Comparison of ENCODE assay signal across 8 mouse cellular contexts in the genomic region with DNA sequence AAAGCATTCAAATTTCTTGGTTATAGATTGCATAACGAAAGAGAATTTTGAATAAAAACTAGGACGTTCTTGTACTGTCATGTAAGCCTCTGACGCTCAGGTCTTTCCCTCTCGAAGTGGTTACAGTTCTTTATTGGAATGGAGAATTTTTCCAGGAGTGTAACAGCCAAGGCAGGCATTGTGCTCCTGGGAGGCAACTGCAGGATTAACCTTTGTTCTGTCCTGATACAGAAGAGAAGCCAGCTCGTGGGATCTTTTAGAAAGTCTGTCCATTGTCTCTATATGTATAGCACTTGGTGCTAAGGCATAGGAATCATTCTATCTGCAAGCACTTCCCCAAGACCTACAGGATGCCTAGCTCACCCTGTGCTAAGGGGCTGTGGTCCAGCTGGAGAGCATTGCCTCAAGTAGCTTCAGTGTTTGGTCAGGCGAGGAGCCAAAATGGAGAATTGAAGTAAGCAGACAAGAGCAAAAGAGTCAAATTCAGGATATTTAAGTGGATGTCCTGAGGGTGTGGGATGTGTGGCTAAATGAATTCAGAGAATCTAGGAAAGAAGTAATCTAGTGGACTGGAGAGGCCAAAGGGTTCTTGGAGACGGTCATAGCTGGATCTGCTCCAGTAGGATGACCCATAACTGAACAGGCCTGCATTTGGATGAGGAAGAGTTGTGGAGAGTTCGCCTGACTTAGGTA.
DNase-seq lines count a peak whose midpoint lies in the region; ATAC-seq lines count a peak whose summit lies in the region.
"Had no signal": no experiment of that assay in that cellular context is flagged by ENCODE, and none has a peak within 500 bp of the region (broad histone marks: within the 10 kb centered on the region; RNA-seq: fewer than 3 reads in every experiment).

No protein-coding gene starts in this region.

- no peak for ATAC-seq in activated CD4-positive, CD25-positive, alpha-beta regulatory T cell, adult 4 months
- ATAC-seq: midbrain, embryonic 15.5 days had no signal

- intact Hi-C loops in heart, postnatal 10 days (cut with DNase I) = no loop called here

- DNase-seq in heart, postnatal 10 days = peak; percentile 38 to 49
- DNase-seq in heart, adult 9 months (ENCODE audit: low spot score in 2 of 2) = no peak
- peak; percentile 12 for DNase-seq in urinary bladder, postnatal 14 days (ENCODE audit: low spot score)
- DNase-seq in urinary bladder, postnatal 10 days (ENCODE audit: low spot score) = no peak
- DNase-seq in kidney, adult 9 months = peak; percentile 55
- no peak for DNase-seq in ovary, adult 18-20 months (ENCODE audit: low spot score)

Comparison
In these comparisons a context has a peak if more than half of its experiments do, and no peak if none do; other contexts are left out.
1. DNase-seq: peak in heart, postnatal 10 days (2 of 2), urinary bladder, postnatal 14 days (single experiment) and kidney, adult 9 months (single experiment); none in heart, adult 9 months (0 of 2), urinary bladder, postnatal 10 days (single experiment) and ovary, adult 18-20 months (single experiment).